Mouse (Mus musculus) thymus, adult 2 months (tissue): ENCODE measurements around the gene Itih5.

Source experiments
- CTCF ChIP-seq: fragments of 200-500 bp; IDR thresholded peaks from 2 replicates; pipeline ENCODE4 v1.5.1; 2012; ENCODE audit warnings: mild to moderate bottlenecking, control low read depth, low read length, moderate library complexity, borderline replicate concordance; ENCODE audit not compliant: control insufficient read depth, poor library complexity, insufficient read depth; ENCODE audit errors: extremely low read depth
- POLR2A ChIP-seq: fragments of 200-500 bp; IDR thresholded peaks from 2 replicates; pipeline ENCODE4 v1.6.1; 2012; ENCODE audit warnings: mild to moderate bottlenecking, low read length, control low read depth, moderate library complexity; ENCODE audit not compliant: control insufficient read depth, poor library complexity, insufficient read depth; ENCODE audit errors: extremely low read depth

GRCm38 (mm10) chr2:10283686-10284085, 130.3 kb downstream of the Itih5 start:
- TF ChIP-seq CTCF (no peak), POLR2A (no peak)
